20 mouse cellular contexts compared by ENCODE assay signal in genomic region chr6:145973356-145973755, GRCm38 (mm10). TPM values are rescaled to one million over a fixed set of nuclear protein-coding genes. Genes with fewer than 3 reads are reported as not detected.
DNase-seq lines count a peak whose midpoint lies in the region; ATAC-seq lines count a peak whose summit lies in the region.
"Had no signal": no experiment of that assay in that cellular context is flagged by ENCODE, and none has a peak within 500 bp of the region (broad histone marks: within the 10 kb centered on the region; RNA-seq: fewer than 3 reads in every experiment).

No protein-coding gene starts in this region.

- no peak for ATAC-seq in heart, embryonic 13.5 days (ENCODE audit: extremely low read depth, insufficient number of reproducible peaks, low FRiP score, low TSS enrichment)
- no peak for ATAC-seq in erythroblast, adult 5-6 weeks (replicated peaks; ENCODE audit: low FRiP score, poor library complexity, severe bottlenecking)
- ATAC-seq: forebrain, embryonic 15.5 days; hindbrain, postnatal 0 days had no signal

- no peak for DNase-seq in heart, postnatal 25 days (ENCODE audit: low spot score)
- DNase-seq in 3T3-L1 (ENCODE audit: low read depth, low spot score), result peak; percentile 38
- peak; percentile 62 for DNase-seq in embryo, embryonic 10 days (ENCODE audit: low spot score)
- peak; percentile 13 for DNase-seq in telencephalon, adult 2 months (ENCODE audit: low read depth, low spot score)
- no peak for DNase-seq in right cerebral cortex, postnatal 25 days
- DNase-seq: adrenal gland, adult 2 months; adrenal gland, postnatal 25 days; cerebellum, adult 2 months; cerebellum, postnatal 10 days; gastrocnemius, postnatal 14 days; heart, adult 2 months; heart, postnatal 36 days had no signal

- no peak overlapping the region; the same call in 1 of the 2 replicates for H3K9ac ChIP-seq in heart, embryonic 13.5 days
- H3K9ac ChIP-seq: forebrain, embryonic 15.5 days; hindbrain, embryonic 13.5 days had no signal

- H3K36me3 ChIP-seq in heart, embryonic 13.5 days, result no peaks in the 10 kb centered on the region
- H3K36me3 ChIP-seq: embryonic facial prominence, embryonic 10.5 days; forebrain, embryonic 15.5 days; hindbrain, embryonic 13.5 days had no signal

- intact Hi-C loops in heart, postnatal 25 days (cut with DNase I), result no loop called here

- no peaks in the 10 kb centered on the region for H3K27me3 ChIP-seq in heart, embryonic 13.5 days (replicated peaks)
- H3K27me3 ChIP-seq: forebrain, embryonic 15.5 days; hindbrain, embryonic 13.5 days had no signal

- peaks cover 42% of the 10 kb centered on the region for H3K4me1 ChIP-seq in heart, embryonic 13.5 days
- H3K4me1 ChIP-seq: forebrain, embryonic 15.5 days had no signal

- 0 out of 2 replicates have a peak, but pooled peaks cover 4% of the 10 kb centered on the region for H3K9me3 ChIP-seq in heart, embryonic 13.5 days
- H3K9me3 ChIP-seq: embryonic facial prominence, embryonic 10.5 days; forebrain, embryonic 15.5 days; hindbrain, embryonic 13.5 days had no signal

- H3K27ac ChIP-seq in heart, embryonic 13.5 days (replicated peaks), result 0 out of 2 replicates have a peak overlapping the region, but pooled peaks have one; percentile 5
- H3K27ac ChIP-seq: embryonic facial prominence, embryonic 10.5 days; forebrain, embryonic 15.5 days; heart, adult 2 months; hindbrain, embryonic 13.5 days; hindbrain, postnatal 0 days had no signal

- no peak overlapping the region for H3K4me3 ChIP-seq in heart, embryonic 13.5 days
- H3K4me3 ChIP-seq: embryonic facial prominence, embryonic 10.5 days; erythroblast, embryonic 14.5 days; forebrain, embryonic 15.5 days; heart, adult 2 months; hindbrain, embryonic 13.5 days had no signal

- no peak overlapping the region for H3K4me2 ChIP-seq in heart, embryonic 13.5 days
- H3K4me2 ChIP-seq: forebrain, embryonic 15.5 days; heart, embryonic 11.5 days; hindbrain, embryonic 13.5 days had no signal

- WGBS in heart, embryonic 13.5 days, result 51% methylated on average over 5 of the region's 5 CpGs

RNA-seq across cellular contexts. Expression of gene Sspn, which starts 41.9 kb away (rescaled TPM):
- 53.4 and 57.1 TPM in 2 replicates for polyA plus RNA-seq in heart, embryonic 13.5 days (2015; fragmentation: Nextera tagmentation; extraction: Ambion mirVana)
- total RNA-seq in heart, postnatal 25 days (2021), result 100 to 1,000 TPM; 136 to 145 TPM
- 0.63 TPM in 1 of 2 replicates, not detected in the other for total RNA-seq in erythroblast, adult 5-6 weeks (2015; ENCODE audit: low replicate concordance)
- 0.14 TPM in 1 of 2 replicates, not detected in the other for total RNA-seq in erythroblast, adult 5-6 weeks (2017; ENCODE audit: low replicate concordance)
- polyA plus RNA-seq: erythroblast, embryonic 14.5 days had no signal

Comparison
In these comparisons a context has a peak if more than half of its experiments do, and no peak if none do; other contexts are left out.
1. DNase-seq: peak in 3T3-L1 (single experiment), embryo, embryonic 10 days (single experiment) and telencephalon, adult 2 months (single experiment); none in heart, postnatal 25 days (single experiment) and right cerebral cortex, postnatal 25 days (single experiment).
2. RNA of gene Sspn, which starts 41.9 kb away (total RNA-seq): 136 to 145 TPM in heart, postnatal 25 days; 0.14 to 0.63 TPM in erythroblast, adult 5-6 weeks; every median in the first group is over 10 times any median in the second.